Mouse (Mus musculus): ENCODE data around the gene Ggct. TPM values are rescaled to one million over a fixed set of nuclear protein-coding genes. Genes with fewer than 3 reads are reported as not detected.
A peak's percentile ranks its signal among the peaks of the same experiment; 100 is the strongest.

Ggct gene
- polyA plus RNA-seq, 1 experiment, result 1.5 TPM

GRCm38 (mm10) chr6:55027642-55028041 lies 34.9 kb upstream of the Ggct start:
- Histone ChIP-seq H3K27me3 (ENCODE audit: control insufficient read depth, insufficient read depth, low read length) (no peaks in the 10 kb centered on the region), H3K36me3 (ENCODE audit: control insufficient read depth, insufficient read depth, low read length) (no peaks in the 10 kb centered on the region), H3K4me3 (ENCODE audit: low read depth, low read length) (no peak overlapping the region), H3K27ac (ENCODE audit: insufficient read depth, low read depth, low read length) (no peak overlapping the region), H3K4me1 (ENCODE audit: control insufficient read depth, insufficient read depth, insufficient read length, low read length) (peaks cover 2% of the 10 kb centered on the region; the same call in 1 of the 2 replicates)
- no peak for TF ChIP-seq CTCF (IDR thresholded peaks at IDR 0.05; ENCODE audit: extremely low read depth, insufficient read length, insufficient replicate concordance, low read depth, low read length)
- no peak for TF ChIP-seq POLR2A (IDR thresholded peaks at IDR 0.05; ENCODE audit: low read depth, low read length)
- WGBS, result 64% methylated on average over 2 of the region's 2 CpGs

DNA sequence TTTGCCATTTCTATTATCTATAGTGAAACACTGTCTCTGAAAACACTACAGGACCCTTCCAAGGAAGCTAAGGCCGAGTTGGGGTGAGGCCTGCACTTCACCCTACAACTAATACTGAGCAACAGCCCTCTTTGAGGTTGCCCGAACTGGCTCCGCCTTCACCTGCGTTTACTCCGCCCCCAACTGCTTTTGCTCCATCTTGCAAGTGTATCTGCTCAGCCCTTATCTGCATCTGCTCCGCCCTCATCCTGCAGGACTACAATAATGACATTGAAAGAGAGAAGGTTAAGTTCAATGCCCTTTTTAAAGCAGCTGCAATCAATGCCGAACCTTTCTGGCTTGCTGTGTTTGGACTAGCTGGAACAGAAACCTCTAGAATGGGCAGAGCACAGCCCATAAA lies 29.1 kb upstream of the Ggct start:
- Histone ChIP-seq H3K27me3 (ENCODE audit: control insufficient read depth, insufficient read depth, low read length) (no peaks in the 10 kb centered on the region), H3K4me3 (ENCODE audit: low read depth, low read length) (no peak overlapping the region), H3K4me1 (ENCODE audit: control insufficient read depth, insufficient read depth, insufficient read length, low read length) (no peaks in the 10 kb centered on the region), H3K27ac (ENCODE audit: insufficient read depth, low read depth, low read length) (no peak overlapping the region), H3K36me3 (ENCODE audit: control insufficient read depth, insufficient read depth, low read length) (no peaks in the 10 kb centered on the region)
- 44% methylated on average over 7 of the region's 7 CpGs for WGBS
- TF ChIP-seq POLR2A (IDR thresholded peaks at IDR 0.05; ENCODE audit: low read depth, low read length) (no peak), CTCF (IDR thresholded peaks at IDR 0.05; ENCODE audit: extremely low read depth, insufficient read length, insufficient replicate concordance, low read depth, low read length) (no peak)

DNA sequence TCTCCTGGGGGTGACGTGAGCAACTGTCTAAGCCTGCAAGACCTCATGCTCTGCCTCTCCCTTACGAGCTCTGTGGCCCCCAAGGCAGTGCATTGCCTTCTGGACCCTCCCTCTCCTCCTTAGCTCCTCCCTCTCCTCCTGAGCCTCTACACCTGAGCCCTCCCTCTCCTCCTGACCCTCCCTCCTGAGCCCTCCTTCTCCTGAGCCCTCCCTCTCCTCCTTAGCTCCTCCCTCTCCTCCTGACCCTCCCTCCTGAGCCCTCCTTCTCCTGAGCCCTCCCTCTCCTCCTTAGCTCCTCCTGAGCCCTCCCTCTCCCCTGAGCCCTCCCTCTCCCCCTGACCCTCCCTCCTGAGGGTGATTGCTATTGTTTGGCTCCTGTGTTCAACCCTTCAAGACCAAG lies 25.7 kb upstream of the Ggct start:
- TF ChIP-seq CTCF (IDR thresholded peaks at IDR 0.05; ENCODE audit: extremely low read depth, insufficient read length, insufficient replicate concordance, low read depth, low read length), result no peak
- TF ChIP-seq POLR2A (IDR thresholded peaks at IDR 0.05; ENCODE audit: low read depth, low read length), result no peak
- H3K36me3 ChIP-seq (ENCODE audit: control insufficient read depth, insufficient read depth, low read length), result no peaks in the 10 kb centered on the region
- 79% methylated on average over 2 of the region's 2 CpGs for WGBS
- H3K4me3 ChIP-seq (ENCODE audit: low read depth, low read length), result no peak overlapping the region
- no peaks in the 10 kb centered on the region for H3K27me3 ChIP-seq (ENCODE audit: control insufficient read depth, insufficient read depth, low read length)
- H3K4me1 ChIP-seq (ENCODE audit: control insufficient read depth, insufficient read depth, insufficient read length, low read length), result peaks cover 5% of the 10 kb centered on the region
- no peak overlapping the region for H3K27ac ChIP-seq (ENCODE audit: insufficient read depth, low read depth, low read length)

GRCm38 (mm10) chr6:55016710-55017583 lies 24.2 kb upstream of the Ggct start:
- WGBS, result 21% methylated on average over 15 of the region's 15 CpGs
- H3K36me3 ChIP-seq (ENCODE audit: control insufficient read depth, insufficient read depth, low read length), result no peaks in the 10 kb centered on the region
- peak overlapping the region; percentile 13; the same call in 1 of the 2 replicates for H3K4me3 ChIP-seq (ENCODE audit: low read depth, low read length)
- no peak overlapping the region for H3K27ac ChIP-seq (ENCODE audit: insufficient read depth, low read depth, low read length)
- H3K4me1 ChIP-seq (ENCODE audit: control insufficient read depth, insufficient read depth, insufficient read length, low read length), result peaks cover 5% of the 10 kb centered on the region
- no peaks in the 10 kb centered on the region for H3K27me3 ChIP-seq (ENCODE audit: control insufficient read depth, insufficient read depth, low read length)
- TF ChIP-seq CTCF (IDR thresholded peaks at IDR 0.05; ENCODE audit: extremely low read depth, insufficient read length, insufficient replicate concordance, low read depth, low read length), result peak; percentile 89; the same call in 1 of the 2 replicates
- no peak for TF ChIP-seq POLR2A (IDR thresholded peaks at IDR 0.05; ENCODE audit: low read depth, low read length)

GRCm38 (mm10) chr6:55016236-55016635 lies 23.5 kb upstream of the Ggct start:
- no peak for TF ChIP-seq POLR2A (IDR thresholded peaks at IDR 0.05; ENCODE audit: low read depth, low read length)
- peak; percentile 66; the same call in 1 of the 2 replicates for TF ChIP-seq CTCF (IDR thresholded peaks at IDR 0.05; ENCODE audit: extremely low read depth, insufficient read length, insufficient replicate concordance, low read depth, low read length)
- H3K27ac ChIP-seq (ENCODE audit: insufficient read depth, low read depth, low read length), result no peak overlapping the region
- WGBS, result 2% methylated on average over 5 of the region's 5 CpGs
- H3K27me3 ChIP-seq (ENCODE audit: control insufficient read depth, insufficient read depth, low read length), result no peaks in the 10 kb centered on the region
- H3K36me3 ChIP-seq (ENCODE audit: control insufficient read depth, insufficient read depth, low read length), result no peaks in the 10 kb centered on the region
- H3K4me1 ChIP-seq (ENCODE audit: control insufficient read depth, insufficient read depth, insufficient read length, low read length), result peaks cover 5% of the 10 kb centered on the region
- H3K4me3 ChIP-seq (ENCODE audit: low read depth, low read length), result no peak overlapping the region

DNA sequence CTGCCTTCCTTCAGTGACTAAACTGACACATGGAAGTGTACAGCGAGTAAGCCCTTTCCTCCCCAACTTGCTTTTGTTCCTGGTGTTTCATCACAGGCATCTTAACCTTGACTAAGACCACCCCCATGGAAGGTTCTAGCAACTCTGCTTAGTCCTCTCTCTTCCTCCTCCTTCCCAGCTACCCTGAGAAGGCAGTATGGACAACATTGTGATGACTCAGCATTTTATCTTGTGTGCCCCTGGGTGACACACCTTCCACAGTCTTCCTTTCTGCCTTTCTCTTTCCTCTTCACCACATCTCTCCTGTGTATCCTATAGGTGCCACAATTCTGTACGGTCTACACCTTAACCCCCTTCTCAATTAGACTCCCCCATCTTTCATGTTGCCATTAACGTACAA lies 21.4 kb upstream of the Ggct start:
- Histone ChIP-seq H3K27me3 (ENCODE audit: control insufficient read depth, insufficient read depth, low read length) (no peaks in the 10 kb centered on the region), H3K36me3 (ENCODE audit: control insufficient read depth, insufficient read depth, low read length) (no peaks in the 10 kb centered on the region), H3K4me3 (ENCODE audit: low read depth, low read length) (no peak overlapping the region), H3K27ac (ENCODE audit: insufficient read depth, low read depth, low read length) (no peak overlapping the region), H3K4me1 (ENCODE audit: control insufficient read depth, insufficient read depth, insufficient read length, low read length) (peaks cover 7% of the 10 kb centered on the region)
- TF ChIP-seq CTCF (IDR thresholded peaks at IDR 0.05; ENCODE audit: extremely low read depth, insufficient read length, insufficient replicate concordance, low read depth, low read length), result no peak
- TF ChIP-seq POLR2A (IDR thresholded peaks at IDR 0.05; ENCODE audit: low read depth, low read length), result no peak
- WGBS, result 96% methylated on average over 3 of the region's 3 CpGs

DNA sequence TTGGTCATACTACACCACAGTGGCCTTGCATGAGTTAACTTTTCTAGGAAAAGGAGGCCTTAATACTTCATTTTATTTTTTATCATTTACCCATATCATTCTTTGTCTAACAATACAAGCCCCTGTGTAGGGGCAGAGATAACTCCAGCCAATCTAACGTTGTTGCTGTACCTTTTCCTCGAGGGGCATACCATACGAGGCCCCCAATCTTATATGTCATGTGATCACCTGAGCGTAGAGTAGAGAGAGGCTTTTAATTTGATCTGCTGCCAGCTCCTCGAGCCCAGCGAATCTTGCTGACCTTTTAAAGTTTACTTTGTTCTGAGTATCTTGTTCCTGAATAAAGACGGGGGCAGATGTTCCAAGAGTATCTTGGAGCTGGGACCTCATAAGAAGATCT lies 19.8 kb upstream of the Ggct start:
- H3K27me3 ChIP-seq (ENCODE audit: control insufficient read depth, insufficient read depth, low read length), result no peaks in the 10 kb centered on the region
- H3K27ac ChIP-seq (ENCODE audit: insufficient read depth, low read depth, low read length), result no peak overlapping the region
- TF ChIP-seq POLR2A (IDR thresholded peaks at IDR 0.05; ENCODE audit: low read depth, low read length) (no peak), CTCF (IDR thresholded peaks at IDR 0.05; ENCODE audit: extremely low read depth, insufficient read length, insufficient replicate concordance, low read depth, low read length) (no peak)
- H3K36me3 ChIP-seq (ENCODE audit: control insufficient read depth, insufficient read depth, low read length), result no peaks in the 10 kb centered on the region
- peaks cover 7% of the 10 kb centered on the region for H3K4me1 ChIP-seq (ENCODE audit: control insufficient read depth, insufficient read depth, insufficient read length, low read length)
- no peak overlapping the region for H3K4me3 ChIP-seq (ENCODE audit: low read depth, low read length)
- 70% methylated on average over 7 of the region's 7 CpGs for WGBS

Measured in small intestine, adult 2 months (tissue).